Mouse (Mus musculus) natural killer cell, adult 2 months (primary cell): Measurements from ENCODE around the gene Olfr49.
"Not testable (repeated sequence)": the region's sequence is repeated elsewhere in the genome, so short reads cannot be mapped to it uniquely, and the experiment has no call there.

ENCODE experiments used
- DNase-seq, 2 experiments: peaks; one replicate each; pipeline ENCODE4 v3.0.0; 2022; ENCODE audit warnings: low spot score in 2 of 2

Olfr49 gene

GRCm38 (mm10) chr14:54231176-54231956 is 53.4 kb downstream of the Olfr49 start:
- peak in 1 of 2 experiments; percentile 77 for DNase-seq

- peak in 1 of 2 experiments; percentile 48 for DNase-seq
These were observed 54.0 kb downstream of the Olfr49 start for GRCm38 (mm10) chr14:54230638-54231150.

GRCm38 (mm10) chr14:54229849-54230248 is 54.9 kb downstream of the Olfr49 start:
- not testable (repeated sequence) for DNase-seq

- no peak for DNase-seq
These were observed 55.6 kb downstream of the Olfr49 start for GRCm38 (mm10) chr14:54228933-54229713.

GRCm38 (mm10) chr14:54228501-54228900 is 56.2 kb downstream of the Olfr49 start:
- DNase-seq = no peak
